Mouse (Mus musculus) forebrain, embryonic 13.5 days (tissue): ENCODE data around the gene Elmsan1. TPM values are rescaled to one million over a fixed set of nuclear protein-coding genes. Genes with fewer than 3 reads are reported as not detected.

Source experiments
- polyA plus RNA-seq: library from polyadenylated mRNA; unstranded; fragments of >200 nt; fragmentation: Nextera tagmentation; extraction: Ambion mirVana; gene quantifications from 2 replicates; pipeline ENCODE4 v1.2.1, GENCODE M21; 2015

Elmsan1 gene
- polyA plus RNA-seq, 1 experiment from 2014 or later: 5.0 TPM

Other genes with a start within 250 kb of the Elmsan1 start
- gene Heatr4, start 234.0 kb downstream of the Elmsan1 start, polyA plus RNA-seq: 0.05 TPM in 1 of 2 replicates, not detected in the other
- gene Acot2, start 231.0 kb downstream of the Elmsan1 start, polyA plus RNA-seq: 9.9 and 11.1 TPM in 2 replicates
- gene Acot1, start 209.4 kb downstream of the Elmsan1 start, polyA plus RNA-seq: 54.0 and 56.5 TPM in 2 replicates
- gene Acot4, start 180.5 kb downstream of the Elmsan1 start, polyA plus RNA-seq: 0.09 and 0.10 TPM in 2 replicates
- not detected in 2 replicates for gene Gm49366, start 179.9 kb downstream of the Elmsan1 start, polyA plus RNA-seq
- 0.70 and 0.79 TPM in 2 replicates for gene Acot3, start 166.7 kb downstream of the Elmsan1 start, polyA plus RNA-seq
- not detected in 2 replicates for gene Acot5, start 149.6 kb downstream of the Elmsan1 start, polyA plus RNA-seq
- 0.84 and 0.99 TPM in 2 replicates for gene Acot6, start 118.2 kb downstream of the Elmsan1 start, polyA plus RNA-seq
- gene Dnal1, start 104.5 kb downstream of the Elmsan1 start, polyA plus RNA-seq: 9.2 and 11.0 TPM in 2 replicates
- 3.6 and 4.3 TPM in 2 replicates for gene Pnma1, start 70.4 kb downstream of the Elmsan1 start, polyA plus RNA-seq
- 13.3 and 16.7 TPM in 2 replicates for gene Ptgr2, start 66.4 kb upstream of the Elmsan1 start, polyA plus RNA-seq
- 109 and 120 TPM in 2 replicates for gene Zfp410, start 98.0 kb upstream of the Elmsan1 start, polyA plus RNA-seq
- gene Coq6, start 142.8 kb upstream of the Elmsan1 start, polyA plus RNA-seq: 45.8 and 47.2 TPM in 2 replicates
- 12.3 and 12.7 TPM in 2 replicates for gene Fam161b, start 143.0 kb upstream of the Elmsan1 start, polyA plus RNA-seq
- 8.8 and 9.9 TPM in 2 replicates for gene Entpd5, start 190.1 kb upstream of the Elmsan1 start, polyA plus RNA-seq
- gene Bbof1, start 190.2 kb upstream of the Elmsan1 start, polyA plus RNA-seq: 2.4 and 2.6 TPM in 2 replicates
- 29.3 and 29.9 TPM in 2 replicates for gene Rnf113a2, start 198.3 kb upstream of the Elmsan1 start, polyA plus RNA-seq
- 26.2 and 26.9 TPM in 2 replicates for gene Aldh6a1, start 232.1 kb upstream of the Elmsan1 start, polyA plus RNA-seq
- 42.5 and 46.2 TPM in 2 replicates for gene Lin52, start 232.5 kb upstream of the Elmsan1 start, polyA plus RNA-seq